Comparison of ENCODE assay signal across 10 mouse cellular contexts in the genomic region with DNA sequence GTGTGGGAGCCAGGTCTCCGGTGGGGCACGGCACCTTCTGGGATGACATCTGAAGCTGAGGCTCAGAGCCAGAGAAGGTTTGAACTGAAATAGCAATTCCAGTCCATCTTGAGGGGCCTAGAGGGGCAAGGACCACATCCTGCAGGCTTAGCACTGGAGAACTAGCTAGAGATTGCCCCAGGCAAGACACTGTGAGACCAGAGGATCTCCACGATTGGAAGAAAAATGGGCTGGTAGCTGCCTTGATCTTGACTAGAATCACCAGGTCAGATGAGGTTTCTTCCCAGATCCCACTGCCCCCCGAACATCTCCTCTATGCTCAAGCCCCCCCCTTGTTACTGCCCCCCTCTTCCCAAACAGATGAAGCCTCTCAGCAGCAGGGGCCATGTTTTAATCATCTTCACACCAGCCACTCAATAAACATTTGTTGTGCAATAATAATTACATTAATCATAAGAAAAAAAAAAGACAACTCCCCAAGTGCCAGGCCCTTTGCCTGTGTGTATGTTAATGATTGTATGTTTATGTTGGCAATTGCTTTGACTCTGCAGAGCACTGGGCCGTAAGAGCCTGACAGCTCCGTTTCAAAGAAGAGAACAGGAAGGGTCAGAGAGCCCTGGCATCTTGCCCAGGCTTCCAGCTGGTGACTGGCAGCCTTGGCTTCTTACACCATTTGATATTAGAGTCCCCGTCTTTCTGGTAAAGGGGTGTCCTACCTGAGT.
DNase-seq lines count a peak whose midpoint lies in the region; ATAC-seq and TF ChIP-seq lines count a peak whose summit lies in the region.
"Had no signal": no experiment of that assay in that cellular context is flagged by ENCODE, and none has a peak within 500 bp of the region (broad histone marks: within the 10 kb centered on the region; RNA-seq: fewer than 3 reads in every experiment).

No protein-coding gene starts in this region.

- TF ChIP-seq CTCF in thymus, adult 2 months (IDR thresholded peaks at IDR 0.05; ENCODE audit: borderline replicate concordance, control insufficient read depth, extremely low read depth, insufficient read depth, low read length, poor library complexity) = no peak

- H3K27me3 ChIP-seq in hindbrain, embryonic 14.5 days (ENCODE audit: control insufficient read depth, insufficient read depth, low read length) = peaks cover 11% of the 10 kb centered on the region
- H3K27me3 ChIP-seq in limb, embryonic 14.5 days (ENCODE audit: control insufficient read depth, insufficient read depth, low read length) = no peaks in the 10 kb centered on the region
- no peaks in the 10 kb centered on the region for H3K27me3 ChIP-seq in thymus, adult 2 months (ENCODE audit: control insufficient read depth, insufficient read depth, low read length)
- H3K27me3 ChIP-seq: embryonic facial prominence, embryonic 13.5 days had no signal

- DNase-seq in gastrocnemius, postnatal 14 days = peak; percentile 47
- DNase-seq in gastrocnemius, adult 8-10 months (ENCODE audit: low spot score in 2 of 2) = no peak
- peak; percentile 85 for DNase-seq in NIH3T3 (ENCODE audit: low read depth)
- DNase-seq in hindbrain, embryonic 14.5 days (ENCODE audit: low spot score) = peak; percentile 68
- DNase-seq in limb, embryonic 14.5 days (ENCODE audit: low spot score) = peak; percentile 63
- no peak for DNase-seq in thymus, adult 2 months
- no peak for DNase-seq in right cerebral cortex, postnatal 36 days (ENCODE audit: low spot score in 2 of 2)
- no peak for DNase-seq in embryo, embryonic 9.5 days (ENCODE audit: extremely low spot score)

- intact Hi-C loops in gastrocnemius, postnatal 14 days (cut with DNase I; ENCODE audit: low total_unique reads) = no loop called here

- WGBS in hindbrain, embryonic 14.5 days = 36% methylated on average over 7 of the region's 7 CpGs
- 34% methylated on average over 7 of the region's 7 CpGs for WGBS in limb, embryonic 14.5 days
- 81% methylated on average over 7 of the region's 7 CpGs for WGBS in thymus, adult 2 months

- no peaks in the 10 kb centered on the region for H3K9me3 ChIP-seq in hindbrain, embryonic 14.5 days (ENCODE audit: control insufficient read depth, low read length)
- no peaks in the 10 kb centered on the region for H3K9me3 ChIP-seq in limb, embryonic 14.5 days (ENCODE audit: control insufficient read depth, low read length)
- H3K9me3 ChIP-seq: embryonic facial prominence, embryonic 13.5 days had no signal

- no peak overlapping the region for H3K4me3 ChIP-seq in hindbrain, embryonic 14.5 days (replicated peaks; ENCODE audit: low read length)
- no peak overlapping the region for H3K4me3 ChIP-seq in limb, embryonic 14.5 days (replicated peaks; ENCODE audit: low read length)
- H3K4me3 ChIP-seq in thymus, adult 2 months (ENCODE audit: control insufficient read depth, insufficient read depth, low read length) = no peak overlapping the region
- H3K4me3 ChIP-seq: embryonic facial prominence, embryonic 13.5 days had no signal

- no peaks in the 10 kb centered on the region for H3K36me3 ChIP-seq in hindbrain, embryonic 14.5 days (replicated peaks; ENCODE audit: control insufficient read depth, insufficient read depth)
- H3K36me3 ChIP-seq in limb, embryonic 14.5 days (ENCODE audit: control insufficient read depth, insufficient read depth, low read length) = no peaks in the 10 kb centered on the region
- H3K36me3 ChIP-seq in thymus, adult 2 months (ENCODE audit: control insufficient read depth, insufficient read depth, low read length) = no peaks in the 10 kb centered on the region
- H3K36me3 ChIP-seq: embryonic facial prominence, embryonic 13.5 days; G1E had no signal

- H3K27ac ChIP-seq in hindbrain, embryonic 14.5 days = peak overlapping the region; percentile 0; the same call in 1 of the 2 replicates
- H3K27ac ChIP-seq in limb, embryonic 14.5 days (replicated peaks; ENCODE audit: low read depth, low read length) = peak overlapping the region; percentile 63; the same call in 1 of the 2 replicates
- H3K27ac ChIP-seq in thymus, adult 2 months (ENCODE audit: control insufficient read depth, insufficient read depth, low read length) = no peak overlapping the region
- H3K27ac ChIP-seq: embryonic facial prominence, embryonic 13.5 days had no signal

- no peak for TF ChIP-seq POLR2A in limb, embryonic 14.5 days (IDR thresholded peaks at IDR 0.05; ENCODE audit: borderline replicate concordance, extremely low read depth, insufficient read depth, insufficient read length)
- no peak for TF ChIP-seq POLR2A in thymus, adult 2 months (IDR thresholded peaks at IDR 0.05; ENCODE audit: control insufficient read depth, extremely low read depth, insufficient read depth, low read length, poor library complexity)

- ATAC-seq in hindbrain, embryonic 14.5 days (ENCODE audit: low FRiP score) = peak; percentile 45; the same call in 1 of the 2 replicates
- no peak for ATAC-seq in limb, embryonic 14.5 days (ENCODE audit: low FRiP score, low read depth)

- H3K4me2 ChIP-seq in hindbrain, embryonic 14.5 days (replicated peaks) = no peak overlapping the region
- 0 out of 2 replicates have a peak overlapping the region, but pooled peaks have one; percentile 7 for H3K4me2 ChIP-seq in limb, embryonic 14.5 days (replicated peaks; ENCODE audit: low read depth, low read length, severe bottlenecking)
- H3K4me2 ChIP-seq: embryonic facial prominence, embryonic 13.5 days had no signal

- peaks cover 28% of the 10 kb centered on the region for H3K4me1 ChIP-seq in hindbrain, embryonic 14.5 days (replicated peaks; ENCODE audit: control insufficient read depth, insufficient read depth, low read length)
- H3K4me1 ChIP-seq in limb, embryonic 14.5 days (ENCODE audit: control insufficient read depth, insufficient read depth, low read length) = peaks cover 36% of the 10 kb centered on the region
- peaks cover 2% of the 10 kb centered on the region for H3K4me1 ChIP-seq in thymus, adult 2 months (replicated peaks; ENCODE audit: control insufficient read depth, insufficient read depth, low read length)

- H3K9ac ChIP-seq in hindbrain, embryonic 14.5 days = no peak overlapping the region
- no peak overlapping the region for H3K9ac ChIP-seq in limb, embryonic 14.5 days (ENCODE audit: low read depth, low read length, severe bottlenecking)
- H3K9ac ChIP-seq: embryonic facial prominence, embryonic 13.5 days had no signal

Comparison
In these comparisons a context has a peak if more than half of its experiments do, and no peak if none do; other contexts are left out.
1. DNase-seq: peak in gastrocnemius, postnatal 14 days (single experiment), NIH3T3 (single experiment), hindbrain, embryonic 14.5 days (single experiment) and limb, embryonic 14.5 days (single experiment); none in gastrocnemius, adult 8-10 months (0 of 2), thymus, adult 2 months (single experiment), right cerebral cortex, postnatal 36 days (0 of 2) and embryo, embryonic 9.5 days (single experiment).